Mouse (Mus musculus): ENCODE measurements around the gene Zfp74. TPM values are rescaled to one million over a fixed set of nuclear protein-coding genes. Genes with fewer than 3 reads are reported as not detected.

Gene Zfp74
- polyA plus RNA-seq, 1 experiment from 2014 or later = 3.6 TPM

- peak within 1 kb of the TSS; percentile 83 for H3K4me2 ChIP-seq
- peak; percentile 80 for ATAC-seq
- H3K4me3 ChIP-seq = peak within 1 kb of the TSS; percentile 70
- H3K27me3 ChIP-seq (replicated peaks) = no peaks in the 10 kb centered on the region
- peak within 1 kb of the TSS; percentile 73 for H3K9ac ChIP-seq
- H3K27ac ChIP-seq = peak within 1 kb of the TSS; percentile 88
- H3K36me3 ChIP-seq = peaks cover 16% of the 10 kb centered on the region
- H3K4me1 ChIP-seq = peaks cover 21% of the 10 kb centered on the region
- WGBS (ENCODE audit: insufficient replicate concordance) = under 1% methylated on average over 22 of the region's 22 CpGs
- H3K9me3 ChIP-seq (replicated peaks) = no peaks in the 10 kb centered on the region
Measured at GRCm38 (mm10) chr7:29905966-29906681, 47.8 kb downstream of the Zfp74 start, which contains the start of gene Zfp27. Zfp27 (minus strand) TSS chr7:29906572.

- Histone ChIP-seq H3K27ac (no peak overlapping the region), H3K4me2 (no peak overlapping the region), H3K36me3 (peaks cover 34% of the 10 kb centered on the region), H3K9ac (no peak overlapping the region), H3K27me3 (replicated peaks) (no peaks in the 10 kb centered on the region), H3K4me3 (no peak overlapping the region), H3K4me1 (peaks cover 15% of the 10 kb centered on the region), H3K9me3 (replicated peaks) (peaks cover under 1% of the 10 kb centered on the region; the same call in 1 of the 2 replicates)
- no peak for ATAC-seq
- WGBS (ENCODE audit: insufficient replicate concordance) = 84% methylated on average over 4 of the region's 4 CpGs
Measured at GRCm38 (mm10) chr7:29904101-29904500, 49.8 kb downstream of the Zfp74 start.

GRCm38 (mm10) chr7:29898351-29898750 is 55.5 kb downstream of the Zfp74 start:
- Histone ChIP-seq H3K27me3 (replicated peaks) (no peaks in the 10 kb centered on the region), H3K4me2 (no peak overlapping the region), H3K9ac (no peak overlapping the region), H3K36me3 (peaks cover 86% of the 10 kb centered on the region), H3K4me1 (no peaks in the 10 kb centered on the region), H3K27ac (no peak overlapping the region), H3K9me3 (replicated peaks) (peaks cover 44% of the 10 kb centered on the region), H3K4me3 (no peak overlapping the region)
- ATAC-seq = no peak
- 79% methylated on average over 4 of the region's 4 CpGs for WGBS (ENCODE audit: insufficient replicate concordance)

GRCm38 (mm10) chr7:29892756-29893155 is 61.1 kb downstream of the Zfp74 start:
- H3K9ac ChIP-seq = no peak overlapping the region
- no peaks in the 10 kb centered on the region for H3K4me1 ChIP-seq
- peaks cover 66% of the 10 kb centered on the region for H3K9me3 ChIP-seq (replicated peaks)
- peaks cover 65% of the 10 kb centered on the region for H3K36me3 ChIP-seq
- 84% methylated on average over 4 of the region's 4 CpGs for WGBS (ENCODE audit: insufficient replicate concordance)
- ATAC-seq = no peak
- no peak overlapping the region for H3K4me2 ChIP-seq
- H3K27me3 ChIP-seq (replicated peaks) = no peaks in the 10 kb centered on the region
- H3K4me3 ChIP-seq = no peak overlapping the region
- H3K27ac ChIP-seq = no peak overlapping the region

GRCm38 (mm10) chr7:29890501-29890900 is 63.4 kb downstream of the Zfp74 start:
- peaks cover 43% of the 10 kb centered on the region for H3K36me3 ChIP-seq
- no peak for ATAC-seq
- no peak overlapping the region for H3K4me3 ChIP-seq
- peaks cover 75% of the 10 kb centered on the region for H3K9me3 ChIP-seq (replicated peaks)
- H3K9ac ChIP-seq = no peak overlapping the region
- no peaks in the 10 kb centered on the region for H3K4me1 ChIP-seq
- 82% methylated on average over 7 of the region's 7 CpGs for WGBS (ENCODE audit: insufficient replicate concordance)
- H3K4me2 ChIP-seq = no peak overlapping the region
- H3K27me3 ChIP-seq (replicated peaks) = no peaks in the 10 kb centered on the region
- H3K27ac ChIP-seq = no peak overlapping the region

GRCm38 (mm10) chr7:29880916-29881315 is 73.0 kb downstream of the Zfp74 start:
- H3K4me3 ChIP-seq = no peak overlapping the region
- H3K4me2 ChIP-seq = no peak overlapping the region
- H3K4me1 ChIP-seq = no peaks in the 10 kb centered on the region
- ATAC-seq = no peak
- peaks cover 8% of the 10 kb centered on the region for H3K36me3 ChIP-seq
- 73% methylated on average over 7 of the region's 7 CpGs for WGBS (ENCODE audit: insufficient replicate concordance)
- H3K27ac ChIP-seq = no peak overlapping the region
- peaks cover 40% of the 10 kb centered on the region for H3K9me3 ChIP-seq (replicated peaks)
- no peaks in the 10 kb centered on the region for H3K27me3 ChIP-seq (replicated peaks)
- H3K9ac ChIP-seq = no peak overlapping the region

Small RNA genes lying within 50 kb of the gene (microRNA-seq; reads per million reads assigned to microRNA genes)
- not detected for gene Mir7668

Other genes with a start within 250 kb of the Zfp74 start
- gene Catsperg2, start 227.1 kb downstream of the Zfp74 start, polyA plus RNA-seq (2016; fragmentation: Nextera tagmentation; extraction: Ambion mirVana) = not detected in 2 replicates
- 5.0 and 5.1 TPM in 2 replicates for gene Zfp84, start 185.5 kb downstream of the Zfp74 start, polyA plus RNA-seq (2016; fragmentation: Nextera tagmentation; extraction: Ambion mirVana)
- gene Zfp30, start 170.1 kb downstream of the Zfp74 start, polyA plus RNA-seq (2016; fragmentation: Nextera tagmentation; extraction: Ambion mirVana) = 0.88 and 1.0 TPM in 2 replicates
- gene Zfp790, start 138.0 kb downstream of the Zfp74 start, polyA plus RNA-seq (2016; fragmentation: Nextera tagmentation; extraction: Ambion mirVana) = 5.5 and 6.6 TPM in 2 replicates
- gene Zfp940, start 100.4 kb downstream of the Zfp74 start, polyA plus RNA-seq (2016; fragmentation: Nextera tagmentation; extraction: Ambion mirVana) = 2.1 and 2.4 TPM in 2 replicates
- 1.9 TPM in 2 replicates for gene Zfp420, start 94.1 kb downstream of the Zfp74 start, polyA plus RNA-seq (2016; fragmentation: Nextera tagmentation; extraction: Ambion mirVana)
- gene Zfp27, start 47.5 kb downstream of the Zfp74 start, polyA plus RNA-seq (2016; fragmentation: Nextera tagmentation; extraction: Ambion mirVana) = 2.6 and 3.4 TPM in 2 replicates
- gene Zfp383, start 45.9 kb downstream of the Zfp74 start, polyA plus RNA-seq (2016; fragmentation: Nextera tagmentation; extraction: Ambion mirVana) = 0.54 and 0.55 TPM in 2 replicates
- gene Zfp568, start 29.9 kb upstream of the Zfp74 start, polyA plus RNA-seq (2016; fragmentation: Nextera tagmentation; extraction: Ambion mirVana) = 13.4 and 14.2 TPM in 2 replicates
- 0.60 and 0.87 TPM in 2 replicates for gene Zfp14, start 97.3 kb upstream of the Zfp74 start, polyA plus RNA-seq (2016; fragmentation: Nextera tagmentation; extraction: Ambion mirVana)
- gene Zfp82, start 118.8 kb upstream of the Zfp74 start, polyA plus RNA-seq (2016; fragmentation: Nextera tagmentation; extraction: Ambion mirVana) = 1.8 and 2.0 TPM in 2 replicates
- gene Gm26920, start 136.3 kb upstream of the Zfp74 start, polyA plus RNA-seq (2016; fragmentation: Nextera tagmentation; extraction: Ambion mirVana) = 0.41 and 0.99 TPM in 2 replicates
- 3.0 and 3.3 TPM in 2 replicates for gene Zfp566, start 136.4 kb upstream of the Zfp74 start, polyA plus RNA-seq (2016; fragmentation: Nextera tagmentation; extraction: Ambion mirVana)
- 22.6 and 24.3 TPM in 2 replicates for gene Zfp260, start 140.7 kb upstream of the Zfp74 start, polyA plus RNA-seq (2016; fragmentation: Nextera tagmentation; extraction: Ambion mirVana)
- 2.5 and 3.0 TPM in 2 replicates for gene Zfp382, start 167.9 kb upstream of the Zfp74 start, polyA plus RNA-seq (2016; fragmentation: Nextera tagmentation; extraction: Ambion mirVana)
- gene Zfp146, start 215.7 kb upstream of the Zfp74 start, polyA plus RNA-seq (2016; fragmentation: Nextera tagmentation; extraction: Ambion mirVana) = 6.8 and 6.9 TPM in 2 replicates
- gene Cox7a1, start 230.1 kb upstream of the Zfp74 start, polyA plus RNA-seq (2016; fragmentation: Nextera tagmentation; extraction: Ambion mirVana) = 4.4 and 6.2 TPM in 2 replicates
- 42.6 and 49.2 TPM in 2 replicates for gene Capns1, start 244.7 kb upstream of the Zfp74 start, polyA plus RNA-seq (2016; fragmentation: Nextera tagmentation; extraction: Ambion mirVana)